Mouse (Mus musculus): ENCODE measurements around the gene Gm44502.

Gene Gm44502

GRCm38 (mm10) chr15:89429352-89430221, at the start of gene Gm44502, which contains the start of the genes C730034F03Rik and Chkb:
Gm44502 (minus strand) TSS chr15:89429696.
C730034F03Rik (plus strand) TSS chr15:89429589.
Chkb (minus strand) TSS chr15:89429908.
- peak; percentile 75; the same call in 1 of the 2 replicates for TF ChIP-seq GATA4 (IDR thresholded peaks at IDR 0.05; ENCODE audit: insufficient replicate concordance, low read length)

GRCm38 (mm10) chr15:89478622-89479021, 49.1 kb upstream of the Gm44502 start:
- peak; percentile 53; the same call in 1 of the 2 replicates for TF ChIP-seq GATA4 (IDR thresholded peaks at IDR 0.05; ENCODE audit: insufficient replicate concordance, low read length)

GRCm38 (mm10) chr15:89477806-89478205, 48.3 kb upstream of the Gm44502 start:
- no peak for TF ChIP-seq GATA4 (IDR thresholded peaks at IDR 0.05; ENCODE audit: insufficient replicate concordance, low read length)

- peak; percentile 67; the same call in 1 of the 2 replicates for TF ChIP-seq GATA4 (IDR thresholded peaks at IDR 0.05; ENCODE audit: insufficient replicate concordance, low read length)
Measured at GRCm38 (mm10) chr15:89477091-89477491, 47.6 kb upstream of the Gm44502 start, which contains the start of gene Arsa. Arsa (minus strand) TSS chr15:89477425.

DNA sequence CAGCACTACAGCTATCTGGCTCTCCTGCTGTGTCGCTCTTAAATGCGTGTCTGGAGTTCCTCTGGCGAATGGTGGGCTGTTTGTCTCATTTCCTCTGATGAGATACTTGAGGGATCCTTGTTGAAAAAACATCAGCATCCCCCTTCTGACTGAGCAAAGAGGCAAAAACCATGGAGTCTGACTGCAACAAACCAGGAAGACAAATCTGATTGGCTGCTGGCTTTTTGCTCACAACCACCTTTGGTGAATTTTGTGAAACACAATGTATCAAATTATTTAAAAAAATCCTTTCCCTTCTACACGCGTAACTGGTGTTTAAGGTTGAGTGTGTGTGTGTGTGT, 46.9 kb upstream of the Gm44502 start:
- TF ChIP-seq GATA4 (IDR thresholded peaks at IDR 0.05; ENCODE audit: insufficient replicate concordance, low read length): no peak

GRCm38 (mm10) chr15:89475611-89476474, 46.3 kb upstream of the Gm44502 start:
- TF ChIP-seq GATA4 (IDR thresholded peaks at IDR 0.05; ENCODE audit: insufficient replicate concordance, low read length): peak; percentile 100

- no peak for TF ChIP-seq GATA4 (IDR thresholded peaks at IDR 0.05; ENCODE audit: insufficient replicate concordance, low read length)
Measured at GRCm38 (mm10) chr15:89475293-89475600, 45.8 kb upstream of the Gm44502 start.

DNA sequence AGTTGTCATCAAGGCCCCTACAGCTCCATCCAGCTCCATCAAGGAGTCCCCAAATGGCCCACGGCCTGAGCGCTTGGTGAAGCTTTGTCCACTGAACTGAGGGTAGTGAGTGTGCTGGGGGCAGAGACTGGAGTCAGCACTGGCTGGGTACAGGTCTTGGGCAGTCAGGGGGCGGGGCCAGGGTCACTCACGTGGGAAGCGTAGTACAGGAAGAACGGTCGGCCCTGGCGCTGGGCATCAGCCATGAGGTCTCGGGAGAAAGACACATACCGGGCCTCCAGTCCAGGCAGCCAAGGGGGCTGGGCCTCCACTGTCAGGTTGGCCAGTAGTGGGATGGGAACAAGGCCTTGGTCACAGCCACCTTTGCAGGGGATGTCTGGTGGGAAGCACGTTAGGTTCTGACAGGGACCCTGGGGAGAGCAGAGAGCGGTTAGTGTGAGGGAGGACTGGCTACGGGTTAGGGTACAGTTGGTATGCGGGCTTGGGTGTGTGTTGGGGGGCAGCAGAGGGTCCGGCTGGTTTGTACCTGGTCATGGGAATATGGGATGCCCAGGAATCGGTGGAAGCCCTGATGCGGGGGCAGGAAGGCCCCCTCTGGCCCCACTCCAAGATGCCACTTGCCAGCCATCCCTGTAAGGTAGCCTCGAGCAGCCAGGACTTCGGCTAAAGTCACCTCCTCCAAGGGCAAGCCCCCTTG, 45.2 kb upstream of the Gm44502 start:
- TF ChIP-seq GATA4 (IDR thresholded peaks at IDR 0.05; ENCODE audit: insufficient replicate concordance, low read length): no peak

- no peak for TF ChIP-seq GATA4 (IDR thresholded peaks at IDR 0.05; ENCODE audit: insufficient replicate concordance, low read length)
Measured at GRCm38 (mm10) chr15:89473921-89474320, 44.4 kb upstream of the Gm44502 start.

- no peak for TF ChIP-seq GATA4 (IDR thresholded peaks at IDR 0.05; ENCODE audit: insufficient replicate concordance, low read length)
Measured at GRCm38 (mm10) chr15:89473370-89473769, 43.9 kb upstream of the Gm44502 start.

GRCm38 (mm10) chr15:89471476-89471875, 42.0 kb upstream of the Gm44502 start:
- TF ChIP-seq GATA4 (IDR thresholded peaks at IDR 0.05; ENCODE audit: insufficient replicate concordance, low read length): no peak

GRCm38 (mm10) chr15:89468577-89468976, 39.1 kb upstream of the Gm44502 start:
- no peak for TF ChIP-seq GATA4 (IDR thresholded peaks at IDR 0.05; ENCODE audit: insufficient replicate concordance, low read length)

- TF ChIP-seq GATA4 (IDR thresholded peaks at IDR 0.05; ENCODE audit: insufficient replicate concordance, low read length): no peak
Measured at GRCm38 (mm10) chr15:89465052-89465451, 35.6 kb upstream of the Gm44502 start.

- no peak for TF ChIP-seq GATA4 (IDR thresholded peaks at IDR 0.05; ENCODE audit: insufficient replicate concordance, low read length)
Measured at GRCm38 (mm10) chr15:89463334-89464235, 34.1 kb upstream of the Gm44502 start.

All from liver, adult (tissue).